Mouse (Mus musculus) urinary bladder, postnatal 25 days (tissue): ENCODE results near the gene Slc16a6.
"Not testable (repeated sequence)": the region's sequence is repeated elsewhere in the genome, so short reads cannot be mapped to it uniquely, and the experiment has no call there.

ENCODE experiments used
- DNase-seq: peaks from one replicate; pipeline ENCODE4 v3.0.0; 2022; ENCODE audit warnings: low spot score

Gene Slc16a6

GRCm38 (mm10) chr11:109473171-109474085 lies at the start of gene Slc16a6, which contains the start of gene Arsg:
Slc16a6 (minus strand) TSS chr11:109473598.
Arsg (plus strand) TSS chr11:109473374.
- peak; percentile 65 for DNase-seq

- DNase-seq, result no peak
Observed at GRCm38 (mm10) chr11:109520958-109521357, 47.6 kb upstream of the Slc16a6 start.

DNA sequence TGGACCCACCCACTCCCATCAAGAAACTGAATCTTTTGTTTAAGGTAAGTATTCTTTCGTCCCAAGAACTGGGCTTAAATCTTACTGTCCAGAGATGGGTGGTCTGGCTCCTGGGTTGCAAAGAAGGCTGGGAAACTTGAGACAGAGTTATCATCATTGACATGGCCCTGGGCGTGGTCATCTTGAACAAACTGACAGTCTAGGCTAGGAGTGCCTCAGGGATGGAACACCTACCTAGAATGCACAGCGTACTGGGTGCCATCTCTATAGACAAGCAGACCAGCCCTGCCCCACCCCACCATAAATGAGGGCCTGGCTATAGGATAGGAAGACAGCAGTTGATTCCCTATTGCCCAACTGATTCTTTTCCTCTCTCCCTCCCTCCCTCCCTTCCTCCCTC lies 44.4 kb upstream of the Slc16a6 start:
- DNase-seq, result no peak

DNA sequence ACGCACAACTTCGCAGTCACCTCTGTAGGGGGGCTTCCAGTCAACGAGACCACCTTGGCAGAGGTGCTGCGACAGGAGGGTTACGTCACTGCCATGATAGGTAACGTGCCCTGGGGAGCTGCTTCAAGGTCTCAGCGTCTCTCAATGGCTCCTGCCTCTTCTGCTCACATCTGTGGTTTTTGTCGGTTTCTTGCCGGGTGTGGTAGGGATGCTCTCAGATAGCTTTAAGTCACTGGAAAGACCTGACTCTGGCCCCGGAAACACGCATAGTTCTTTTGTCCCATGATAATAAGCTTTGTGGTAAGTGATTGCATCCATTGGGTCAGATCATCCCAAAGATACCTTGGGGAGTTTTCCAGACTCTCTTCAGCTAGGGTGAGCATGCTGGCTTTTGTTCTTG lies 43.9 kb upstream of the Slc16a6 start:
- DNase-seq, result no peak

DNA sequence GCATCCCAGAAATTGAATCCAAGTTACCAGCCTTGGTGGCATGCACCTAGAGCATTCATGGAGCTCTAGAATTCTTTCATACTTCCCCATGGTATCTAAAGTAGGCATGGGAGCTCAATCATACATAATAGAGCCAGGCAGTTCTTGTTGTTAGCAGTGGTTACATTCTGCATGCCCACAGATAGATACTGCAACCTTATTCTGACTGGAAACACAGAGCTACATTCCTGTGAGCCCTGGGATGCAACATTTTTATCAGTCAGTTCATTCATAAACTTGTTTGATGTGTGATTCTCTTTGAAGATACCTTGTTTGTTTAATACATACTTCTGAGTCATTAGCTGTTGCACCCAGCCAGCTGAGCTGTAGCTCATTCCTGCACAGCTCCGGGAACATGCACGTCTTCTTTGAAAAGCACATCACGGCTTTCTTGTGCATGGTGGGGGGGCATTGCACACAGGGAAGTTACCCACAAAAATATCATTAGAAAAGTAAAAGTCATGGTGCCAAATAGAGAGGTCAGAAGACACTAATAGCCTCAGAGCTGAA lies 40.7 kb upstream of the Slc16a6 start:
- DNase-seq, result no peak

DNA sequence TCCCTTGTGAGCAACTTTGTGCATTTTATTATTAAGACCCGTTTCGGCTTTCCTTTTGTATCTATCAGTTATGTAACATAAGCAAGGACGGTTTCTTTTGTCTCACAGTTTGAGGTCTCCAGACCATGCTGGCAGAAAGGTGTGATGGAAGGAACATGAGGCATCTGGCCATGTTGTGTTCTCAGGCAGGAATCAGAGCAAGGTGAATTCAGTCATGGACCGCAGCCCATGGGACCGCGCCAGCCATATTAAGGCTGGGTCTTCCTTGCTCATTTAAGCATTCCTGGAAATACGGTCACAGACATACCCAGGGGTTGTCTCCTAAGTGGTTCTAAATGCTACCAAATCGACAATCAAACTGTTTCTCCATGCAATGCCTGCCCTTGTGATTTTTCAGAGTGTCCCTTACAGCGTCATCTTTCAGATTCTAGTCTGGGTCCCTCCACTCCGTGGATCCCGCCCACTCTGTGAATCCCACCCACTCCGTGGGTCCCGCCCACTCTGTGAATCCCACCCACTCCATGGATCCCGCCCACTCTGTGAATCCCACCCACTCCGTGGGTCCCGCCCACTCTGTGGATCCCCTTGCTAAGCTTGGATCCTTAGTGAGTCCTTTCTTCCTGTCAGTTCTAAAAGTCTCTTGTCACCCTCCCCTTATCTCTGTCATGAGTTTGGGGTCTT lies 39.7 kb upstream of the Slc16a6 start:
- DNase-seq, result no peak

DNA sequence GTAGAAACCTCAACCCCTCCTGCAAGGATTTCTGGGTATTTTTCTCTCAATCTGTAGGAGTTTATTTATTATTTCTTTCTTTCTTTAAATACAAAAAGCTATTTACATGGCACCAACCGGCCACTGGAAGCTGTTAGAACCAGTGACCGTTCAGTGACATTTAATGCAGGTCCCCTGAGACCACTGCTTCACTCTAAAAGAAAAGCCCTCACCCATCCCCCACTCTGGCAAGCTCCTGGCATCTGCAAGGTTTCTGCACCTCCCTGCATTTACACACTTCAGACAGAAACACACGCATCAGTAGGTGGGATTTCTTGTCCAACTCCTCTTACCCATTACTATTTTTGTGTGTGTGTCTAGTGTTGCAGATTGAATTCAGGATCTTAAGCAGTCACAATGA lies 33.7 kb upstream of the Slc16a6 start:
- DNase-seq, result no peak

GRCm38 (mm10) chr11:109505823-109506222 lies 32.4 kb upstream of the Slc16a6 start:
- DNase-seq, result no peak

DNA sequence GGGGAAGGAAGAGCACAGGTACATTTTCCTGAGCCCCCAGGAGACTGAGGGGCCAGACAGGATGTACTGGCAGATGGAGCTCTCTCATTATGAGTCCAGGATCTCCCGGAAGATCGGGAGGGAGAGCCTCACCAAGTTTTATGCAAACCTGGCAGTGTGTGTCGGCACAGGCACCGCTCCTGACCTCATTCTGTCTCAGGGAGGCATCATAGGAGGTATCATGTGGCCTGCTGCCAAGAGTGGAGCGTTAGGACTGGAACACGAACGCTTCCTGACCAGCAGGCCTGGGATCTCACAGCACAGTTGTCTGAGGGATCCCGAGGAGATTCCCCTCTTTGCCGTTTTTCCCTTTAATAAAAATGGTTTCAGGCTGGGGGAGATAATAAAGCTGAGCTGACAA lies 31.6 kb upstream of the Slc16a6 start:
- no peak for DNase-seq

DNA sequence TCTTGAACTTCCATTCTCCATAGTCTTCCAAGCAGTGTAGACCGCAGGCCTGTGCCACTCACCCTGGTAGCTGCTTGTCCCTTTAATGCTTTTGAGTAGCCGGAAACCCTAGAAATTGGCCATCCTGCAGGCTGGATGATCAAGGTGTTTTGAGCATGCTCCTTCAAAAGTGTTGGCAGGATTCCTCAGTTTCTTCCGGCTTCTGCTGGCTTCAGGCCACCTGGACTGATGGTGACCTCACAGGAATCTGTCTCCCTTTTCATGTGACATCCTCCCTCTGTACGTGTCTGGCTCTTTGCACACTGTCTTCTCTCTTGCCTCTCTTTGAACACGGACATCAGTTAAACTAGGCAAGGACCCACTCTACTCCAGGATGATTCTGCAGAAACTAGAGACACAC lies 26.8 kb upstream of the Slc16a6 start:
- no peak for DNase-seq

GRCm38 (mm10) chr11:109497990-109498389 lies 24.6 kb upstream of the Slc16a6 start:
- no peak for DNase-seq

- DNase-seq, result no peak
Observed at GRCm38 (mm10) chr11:109496996-109497714, 23.8 kb upstream of the Slc16a6 start.

GRCm38 (mm10) chr11:109496475-109496993 lies 23.1 kb upstream of the Slc16a6 start:
- DNase-seq, result no peak

DNA sequence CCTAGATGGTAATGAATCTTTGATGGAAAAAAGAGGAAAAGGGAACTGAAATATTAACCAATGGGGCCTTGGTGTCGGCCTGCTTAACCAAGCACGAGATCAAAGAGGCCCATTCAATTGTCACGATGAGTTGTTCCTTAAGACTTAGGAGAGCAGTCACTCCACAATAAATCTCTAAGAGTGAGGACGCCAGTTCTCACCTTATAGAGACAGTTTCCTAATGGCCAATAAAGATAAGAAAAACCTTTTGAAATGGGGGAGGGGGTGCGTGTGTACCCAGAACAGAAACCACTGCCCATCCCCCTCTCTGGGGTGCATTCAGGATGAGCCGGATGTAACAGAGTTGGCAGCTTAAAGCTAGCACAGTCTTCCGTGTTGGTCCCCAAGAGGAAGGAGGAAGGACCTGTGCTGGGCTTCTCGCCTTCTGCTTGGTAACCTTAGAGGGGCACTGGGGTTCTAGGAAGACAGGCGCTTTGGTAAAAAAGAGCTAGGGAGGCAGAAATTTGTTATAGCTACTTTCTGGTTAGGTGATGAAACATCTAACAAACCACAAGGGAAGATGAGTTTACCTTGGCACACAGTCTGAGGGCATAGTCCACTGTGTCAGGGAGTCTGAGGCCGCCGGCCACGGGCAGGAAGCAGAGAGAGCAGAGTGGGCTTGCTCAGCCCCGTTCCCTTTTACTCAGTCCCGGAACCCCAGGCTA lies 22.5 kb upstream of the Slc16a6 start:
- DNase-seq, result no peak

- no peak for DNase-seq
Observed at GRCm38 (mm10) chr11:109494890-109495770, 21.7 kb upstream of the Slc16a6 start.

DNA sequence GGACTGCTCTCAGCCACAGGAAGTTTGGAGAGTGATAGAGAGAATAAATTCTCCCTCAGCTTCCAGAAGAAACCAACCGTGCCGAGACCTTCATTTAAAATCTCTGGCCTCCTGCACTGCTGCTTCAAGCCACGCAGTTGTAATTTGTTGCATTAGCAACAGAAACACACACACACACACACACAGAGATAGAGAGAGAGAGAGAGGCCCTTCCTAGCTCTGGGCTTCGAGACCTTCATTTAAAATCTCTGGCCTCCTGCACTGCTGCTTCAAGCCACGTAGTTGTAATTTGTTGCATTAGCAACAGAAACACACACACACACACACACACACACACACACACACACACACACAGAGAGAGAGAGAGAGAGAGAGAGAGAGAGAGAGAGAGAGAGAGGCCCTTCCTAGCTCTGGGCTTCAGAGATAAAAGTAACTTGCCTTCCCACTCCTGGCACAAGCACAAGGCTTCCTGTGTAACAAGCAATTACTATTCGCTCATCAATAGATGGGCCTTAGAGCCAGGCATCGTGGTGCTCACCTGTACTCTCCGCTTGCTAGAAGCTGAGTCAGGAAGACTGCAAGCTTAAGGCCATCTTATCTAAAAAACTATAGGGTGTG lies 19.6 kb upstream of the Slc16a6 start:
- DNase-seq, result not testable (repeated sequence)

DNA sequence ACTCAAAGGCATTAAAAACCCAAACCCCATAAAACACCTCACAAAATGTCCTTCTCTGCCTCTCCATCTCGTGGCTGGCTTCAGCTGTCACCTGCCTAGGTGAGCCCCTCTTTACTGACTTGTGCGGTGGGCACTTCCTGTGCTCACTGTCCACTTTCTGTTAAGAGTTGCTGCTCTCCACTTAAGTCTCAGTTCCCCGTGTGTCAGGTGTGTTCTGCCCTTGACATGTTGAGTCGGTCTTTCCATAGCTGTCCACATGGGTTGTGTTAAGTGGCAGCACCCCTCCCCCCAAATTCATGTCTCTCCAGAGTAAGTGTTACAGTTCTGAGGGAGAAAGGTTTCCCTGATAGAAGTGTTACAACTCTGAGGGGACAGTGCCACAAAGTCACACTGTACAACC lies 18.4 kb upstream of the Slc16a6 start:
- no peak for DNase-seq

- DNase-seq, result no peak
Observed at GRCm38 (mm10) chr11:109489763-109490162, 16.4 kb upstream of the Slc16a6 start.

DNA sequence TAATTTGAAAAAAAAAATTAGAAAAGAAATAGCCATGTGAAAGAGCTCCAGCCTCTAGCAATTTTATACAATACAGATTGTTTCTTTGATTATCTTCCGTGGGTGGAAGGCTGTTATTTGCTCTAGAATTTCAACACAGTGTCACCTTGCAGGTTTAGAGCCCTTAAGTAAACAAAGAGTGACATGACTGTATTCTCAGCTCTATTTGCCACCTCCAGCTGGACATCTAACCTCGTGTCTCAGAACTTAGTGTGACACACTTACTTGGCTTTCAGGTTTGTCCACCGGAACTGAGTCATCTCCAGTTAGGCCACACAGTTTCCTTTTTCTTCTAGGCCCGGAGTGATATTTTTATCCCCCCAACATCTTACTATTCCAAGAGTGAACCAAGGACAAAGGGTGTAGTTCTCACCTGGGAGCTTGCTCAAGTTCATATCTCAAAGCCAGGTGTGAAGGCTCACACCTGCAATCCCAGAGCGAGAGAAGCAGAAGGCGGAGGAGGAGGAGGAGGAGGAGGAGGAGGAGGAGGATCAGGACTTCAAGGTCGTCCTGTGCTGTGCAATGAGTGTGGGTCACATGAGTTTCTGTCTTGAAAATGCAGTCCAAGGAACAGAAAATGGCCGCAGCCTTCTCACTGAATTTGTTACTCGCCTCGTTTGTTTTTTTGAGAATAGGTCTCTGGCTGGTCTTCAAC lies 14.7 kb upstream of the Slc16a6 start:
- peak; percentile 16 for DNase-seq
